Mouse (Mus musculus) G1E (cell line): Measurements from ENCODE around the gene Fancd2os. TPM values are rescaled to one million over a fixed set of nuclear protein-coding genes. Genes with fewer than 3 reads are reported as not detected.

ENCODE experiments used
- ATAC-seq: 2 replicates; pipeline ENCODE4 v1.8.0; 2016; ENCODE audit warnings: mild to moderate bottlenecking; ENCODE audit not compliant: insufficient number of reproducible peaks, poor library complexity, low FRiP score, severe bottlenecking; ENCODE audit errors: extremely low read depth
- DNase-seq: peaks from one replicate; pipeline ENCODE4 v3.0.0; 2012; ENCODE audit warnings: low spot score
- H3K27me3 ChIP-seq: 2 replicates; pipeline ENCODE4 v1.6.1; 2012; ENCODE audit warnings: mild to moderate bottlenecking, low read length, inconsistent platforms; ENCODE audit not compliant: insufficient read depth
- H3K36me3 ChIP-seq: replicated peaks from 2 replicates; pipeline ENCODE3; 2012; ENCODE audit warnings: mild to moderate bottlenecking, inconsistent platforms
- H3K4me1 ChIP-seq: 2 replicates; pipeline ENCODE4 v1.6.1; 2012; ENCODE audit warnings: low read depth, low read length, inconsistent platforms, mixed read lengths; ENCODE audit not compliant: insufficient read depth
- H3K4me3 ChIP-seq: 2 replicates; pipeline ENCODE4 v1.5.1; 2012; ENCODE audit warnings: low read depth, mild to moderate bottlenecking, inconsistent platforms, low read length, moderate library complexity, mixed read lengths
- H3K9me3 ChIP-seq: replicated peaks from 2 replicates; pipeline ENCODE4 v1.6.1; 2012; ENCODE audit warnings: inconsistent platforms
- CTCF ChIP-seq: IDR thresholded peaks from 2 replicates; pipeline ENCODE4 v1.5.1; 2012; ENCODE audit warnings: low read depth, low read length, inconsistent platforms, mixed read lengths
- GATA1 ChIP-seq: IDR thresholded peaks from 2 replicates; pipeline ENCODE4 v1.6.1; 2012; ENCODE audit warnings: borderline replicate concordance, low read length, inconsistent platforms, mixed read lengths
- GATA2 ChIP-seq: IDR thresholded peaks from 2 replicates; pipeline ENCODE4 v1.6.1; 2012; ENCODE audit warnings: low read depth, low read length, inconsistent platforms, borderline replicate concordance
- POLR2AphosphoS5 ChIP-seq: IDR thresholded peaks from 2 replicates; pipeline ENCODE4 v1.6.1; 2012; ENCODE audit warnings: low read depth, low read length, inconsistent platforms; ENCODE audit not compliant: insufficient replicate concordance
- TAL1 ChIP-seq: conservative IDR thresholded peaks from 2 replicates; pipeline ENCODE4 v1.6.1; 2012; ENCODE audit warnings: low read depth, low read length, inconsistent platforms, mixed read lengths
- polyA plus RNA-seq: library from polyadenylated mRNA; stranded (reverse); fragments of >175 nt; gene quantifications from 2 replicates; pipeline ENCODE4 v1.2.3, GENCODE M21; 2012
- total RNA-seq, 2 experiments: library from RNA; stranded (forward) in 1 of 2; stranded (reverse) in 1 of 2; fragments of 200-1000 nt in 1 of 2; fragments of >200 nt in 1 of 2; fragmentation: Nextera tagmentation in 1 of 2; gene quantifications; 2 replicates each; pipeline ENCODE4 v1.2.3; 2014 to 2017

Fancd2os gene
- total and polyA plus RNA-seq, 3 experiments = 0.16 TPM; not detected in 2

DNA sequence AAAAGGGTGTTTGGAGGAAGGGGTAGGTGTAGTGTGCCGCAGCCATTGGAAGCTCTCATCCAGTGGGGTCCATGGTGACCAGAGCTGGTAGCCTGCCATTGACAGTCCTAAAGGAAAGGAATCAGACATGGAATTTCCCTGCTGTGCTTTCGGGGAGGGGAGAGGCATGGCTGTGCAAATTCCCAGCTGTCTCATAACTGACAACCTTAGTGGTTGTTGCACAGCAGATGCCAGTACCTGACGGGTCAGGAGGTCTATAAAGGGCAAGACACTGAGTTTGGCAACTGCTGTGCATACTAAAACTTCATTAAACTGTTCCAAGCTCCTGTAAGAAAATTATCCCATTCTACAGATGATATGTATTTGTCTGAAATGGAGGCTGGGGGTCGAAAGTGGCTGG, 2.6 kb downstream of the Fancd2os start:
- Histone ChIP-seq H3K4me3 (no peak overlapping the region), H3K27me3 (no peaks in the 10 kb centered on the region), H3K9me3 (no peaks in the 10 kb centered on the region), H3K4me1 (peaks cover 5% of the 10 kb centered on the region), H3K36me3 (peaks cover 63% of the 10 kb centered on the region)
- ATAC-seq = no peak
- no peak for DNase-seq
- TF ChIP-seq GATA2 (no peak), CTCF (no peak), GATA1 (no peak)

- Histone ChIP-seq H3K36me3 (peaks cover 83% of the 10 kb centered on the region), H3K27me3 (no peaks in the 10 kb centered on the region), H3K4me3 (no peak overlapping the region), H3K4me1 (no peaks in the 10 kb centered on the region), H3K9me3 (no peaks in the 10 kb centered on the region)
- DNase-seq = no peak
- no peak for ATAC-seq
- TF ChIP-seq POLR2AphosphoS5 (no peak), CTCF (no peak), GATA2 (no peak), GATA1 (no peak), TAL1 (no peak)
Observed at GRCm38 (mm10) chr6:113592637-113593036, 7.9 kb downstream of the Fancd2os start.

DNA sequence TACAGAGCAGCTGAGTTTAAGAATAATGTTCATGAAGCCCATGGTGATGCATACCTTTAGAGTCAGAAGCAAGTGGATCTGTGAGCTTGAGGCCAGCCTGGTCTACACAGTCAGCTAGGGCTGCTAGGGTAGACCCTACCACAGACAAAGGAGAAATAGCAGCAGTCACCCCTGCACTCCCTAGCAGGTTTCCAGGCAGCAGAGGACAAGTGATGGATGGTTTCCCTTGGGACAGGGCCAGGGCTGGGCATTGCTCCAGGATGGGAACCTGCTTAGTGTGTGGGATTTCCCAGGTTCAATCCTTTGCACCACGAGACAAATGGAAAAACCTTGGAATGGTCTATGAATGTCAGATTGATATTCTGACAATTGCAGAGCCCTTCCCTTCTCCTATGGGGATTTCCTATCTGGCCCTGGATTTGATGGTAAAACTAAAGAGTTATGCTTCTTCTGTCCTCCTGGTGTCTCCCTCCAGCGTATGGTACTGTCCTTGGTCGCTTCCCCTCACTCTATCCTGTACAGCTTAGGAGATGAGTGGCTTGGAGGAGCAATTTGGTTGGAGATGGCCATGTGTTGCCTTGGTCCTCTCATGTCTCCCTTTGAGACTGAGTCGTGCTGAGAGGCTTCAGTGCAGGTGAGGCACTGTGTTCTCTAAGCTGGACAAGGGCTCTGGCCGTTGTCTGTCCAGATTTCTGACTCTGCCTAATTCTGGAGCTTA, 13.9 kb downstream of the Fancd2os start:
- Histone ChIP-seq H3K4me3 (no peak overlapping the region), H3K36me3 (peaks cover 89% of the 10 kb centered on the region), H3K27me3 (no peaks in the 10 kb centered on the region), H3K4me1 (no peaks in the 10 kb centered on the region), H3K9me3 (no peaks in the 10 kb centered on the region)
- TF ChIP-seq TAL1 (no peak), CTCF (no peak), POLR2AphosphoS5 (no peak), GATA1 (no peak), GATA2 (no peak)
- ATAC-seq = no peak
- no peak for DNase-seq

GRCm38 (mm10) chr6:113585065-113585464, 15.4 kb downstream of the Fancd2os start:
- peaks cover 91% of the 10 kb centered on the region for H3K36me3 ChIP-seq
- H3K4me3 ChIP-seq = no peak overlapping the region
- H3K4me1 ChIP-seq = no peaks in the 10 kb centered on the region
- no peaks in the 10 kb centered on the region for H3K27me3 ChIP-seq
- no peaks in the 10 kb centered on the region for H3K9me3 ChIP-seq
- no peak for DNase-seq
- TF ChIP-seq TAL1 = no peak
- ATAC-seq = no peak

GRCm38 (mm10) chr6:113583023-113583422, 17.5 kb downstream of the Fancd2os start:
- ATAC-seq (no peak), DNase-seq (no peak)
- Histone ChIP-seq H3K4me1 (no peaks in the 10 kb centered on the region), H3K36me3 (peaks cover 92% of the 10 kb centered on the region), H3K4me3 (no peak overlapping the region), H3K27me3 (no peaks in the 10 kb centered on the region), H3K9me3 (no peaks in the 10 kb centered on the region)
- no peak for TF ChIP-seq CTCF
- no peak for TF ChIP-seq POLR2AphosphoS5
- TF ChIP-seq TAL1 = no peak
- TF ChIP-seq GATA2 = no peak
- no peak for TF ChIP-seq GATA1

DNA sequence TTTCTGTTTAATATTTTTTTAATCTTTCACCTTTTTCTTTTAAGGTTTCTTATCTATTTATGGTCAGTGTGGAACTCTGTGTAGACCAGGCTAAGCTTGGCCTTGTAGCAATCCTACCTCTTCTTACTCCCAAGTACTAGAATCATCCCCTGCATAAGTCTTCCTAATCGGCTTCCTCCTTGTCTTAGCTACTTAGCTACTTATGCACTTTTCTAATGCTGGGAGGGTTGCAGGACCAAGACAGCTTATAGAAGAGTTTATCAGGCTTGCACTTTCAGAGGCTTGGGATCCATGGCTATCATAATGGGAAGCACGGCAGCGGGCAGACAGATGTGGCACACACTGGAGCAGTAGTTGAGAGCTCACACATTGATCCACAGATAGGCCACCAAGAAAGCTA, 21.2 kb downstream of the Fancd2os start:
- no peaks in the 10 kb centered on the region for H3K9me3 ChIP-seq
- no peak for DNase-seq
- no peak for ATAC-seq
- TF ChIP-seq POLR2AphosphoS5 (no peak), TAL1 (no peak), GATA2 (no peak), GATA1 (no peak), CTCF (no peak)
- no peak overlapping the region for H3K4me3 ChIP-seq
- no peaks in the 10 kb centered on the region for H3K4me1 ChIP-seq
- peaks cover 88% of the 10 kb centered on the region for H3K36me3 ChIP-seq
- no peaks in the 10 kb centered on the region for H3K27me3 ChIP-seq

DNA sequence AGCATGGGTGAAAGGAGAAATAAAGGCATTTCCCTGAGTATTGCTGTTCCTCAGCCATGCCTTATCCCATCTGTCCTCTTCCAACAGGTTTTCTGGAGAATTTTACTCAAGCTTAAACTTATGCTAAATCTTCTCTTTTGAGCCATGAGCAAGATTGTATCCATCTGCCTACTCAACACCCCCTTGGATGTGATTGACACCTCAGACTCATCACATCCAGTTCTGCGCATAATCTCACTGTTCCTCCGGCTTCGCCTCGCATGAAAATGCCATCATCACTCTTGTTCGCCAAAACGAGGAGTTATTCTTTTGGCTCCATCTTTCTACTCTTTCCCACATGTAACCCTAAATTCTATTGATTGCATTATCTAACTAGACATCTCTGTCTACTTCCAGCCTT, 24.5 kb downstream of the Fancd2os start:
- no peaks in the 10 kb centered on the region for H3K4me1 ChIP-seq
- DNase-seq (no peak), ATAC-seq (no peak)
- H3K9me3 ChIP-seq = no peaks in the 10 kb centered on the region
- H3K4me3 ChIP-seq = no peak overlapping the region
- H3K36me3 ChIP-seq = peaks cover 86% of the 10 kb centered on the region
- TF ChIP-seq GATA1 (no peak), CTCF (no peak), TAL1 (no peak), POLR2AphosphoS5 (no peak), GATA2 (no peak)
- no peaks in the 10 kb centered on the region for H3K27me3 ChIP-seq
